Mouse (Mus musculus) Muller cell, postnatal 12 days (primary cell): Measurements from ENCODE around the gene Dnttip2.

ENCODE experiments used
- DNase-seq: peaks from one replicate; pipeline ENCODE4 v3.0.0-alpha.2; 2015; ENCODE audit errors: inconsistent ontology term

The Dnttip2 gene

GRCm38 (mm10) chr3:122330484-122330883 lies 56.3 kb downstream of the Dnttip2 start:
- DNase-seq, result no peak

- peak; percentile 41 for DNase-seq
Measured at GRCm38 (mm10) chr3:122333493-122333892, 59.3 kb downstream of the Dnttip2 start.

GRCm38 (mm10) chr3:122333902-122334301 lies 59.7 kb downstream of the Dnttip2 start:
- no peak for DNase-seq

- no peak for DNase-seq
Measured at GRCm38 (mm10) chr3:122334375-122334774, 60.2 kb downstream of the Dnttip2 start.
